Mouse (Mus musculus) heart, adult 11 months (tissue): ENCODE data around the gene Hpcal4.
A peak's percentile ranks its signal among the peaks of the same experiment; 100 is the strongest.
"Not testable (repeated sequence)": the region's sequence is repeated elsewhere in the genome, so short reads cannot be mapped to it uniquely, and the experiment has no call there.

Source experiments
- DNase-seq: peaks from one replicate; pipeline ENCODE4 v3.0.0; 2022

The Hpcal4 gene

GRCm38 (mm10) chr4:123182328-123183238 lies at the start of gene Hpcal4:
Hpcal4 (plus strand) TSS chr4:123183227.
- no peak for DNase-seq

- DNase-seq = no peak
Measured at GRCm38 (mm10) chr4:123137551-123137950, 45.5 kb upstream of the Hpcal4 start.

GRCm38 (mm10) chr4:123139513-123140154 lies 43.4 kb upstream of the Hpcal4 start, which contains the start of gene Ppie:
Ppie (minus strand) TSS chr4:123139951.
- peak; percentile 97 for DNase-seq

GRCm38 (mm10) chr4:123147446-123148150 lies 35.4 kb upstream of the Hpcal4 start:
- DNase-seq = no peak

- no peak for DNase-seq
Measured at GRCm38 (mm10) chr4:123152003-123152402, 31.0 kb upstream of the Hpcal4 start.

GRCm38 (mm10) chr4:123152976-123153375 lies 30.1 kb upstream of the Hpcal4 start:
- DNase-seq = no peak

- DNase-seq = no peak
Measured at GRCm38 (mm10) chr4:123155004-123155403, 28.0 kb upstream of the Hpcal4 start.

GRCm38 (mm10) chr4:123155427-123155826 lies 27.6 kb upstream of the Hpcal4 start:
- DNase-seq = no peak

GRCm38 (mm10) chr4:123155840-123156239 lies 27.2 kb upstream of the Hpcal4 start:
- DNase-seq = no peak

GRCm38 (mm10) chr4:123160571-123160970 lies 22.5 kb upstream of the Hpcal4 start:
- DNase-seq = no peak

GRCm38 (mm10) chr4:123161251-123161650 lies 21.8 kb upstream of the Hpcal4 start:
- not testable (repeated sequence) for DNase-seq

- DNase-seq = peak; percentile 60
Measured at GRCm38 (mm10) chr4:123162305-123162917, 20.6 kb upstream of the Hpcal4 start.

- no peak for DNase-seq
Measured at GRCm38 (mm10) chr4:123164157-123164556, 18.9 kb upstream of the Hpcal4 start.

GRCm38 (mm10) chr4:123171811-123172210 lies 11.2 kb upstream of the Hpcal4 start:
- no peak for DNase-seq

- peak; percentile 96 for DNase-seq
Measured at GRCm38 (mm10) chr4:123183239-123184056, 421 bp downstream of the Hpcal4 start.

- DNase-seq = no peak
Measured at GRCm38 (mm10) chr4:123184816-123185215, 1.8 kb downstream of the Hpcal4 start.

GRCm38 (mm10) chr4:123192336-123192735 lies 9.3 kb downstream of the Hpcal4 start:
- DNase-seq = no peak

GRCm38 (mm10) chr4:123193791-123194190 lies 10.8 kb downstream of the Hpcal4 start:
- DNase-seq = no peak

GRCm38 (mm10) chr4:123196695-123197094 lies 13.7 kb downstream of the Hpcal4 start:
- no peak for DNase-seq

GRCm38 (mm10) chr4:123200771-123201185 lies 17.8 kb downstream of the Hpcal4 start:
- no peak for DNase-seq

- DNase-seq = peak; percentile 98
Measured at GRCm38 (mm10) chr4:123201186-123202093, 18.4 kb downstream of the Hpcal4 start, which contains the start of gene Nt5c1a. Nt5c1a (plus strand) TSS chr4:123201504.
